Mouse (Mus musculus) lung, postnatal 0 days (tissue): ENCODE data around the gene Ccdc124.

Experiments used
- CTCF ChIP-seq: IDR thresholded peaks from 2 replicates; pipeline ENCODE4 v1.5.1; 2016; ENCODE audit warnings: antibody characterized with exemption, mild to moderate bottlenecking
- EP300 ChIP-seq: IDR thresholded peaks from 2 replicates; pipeline ENCODE4 v1.6.1; 2016; ENCODE audit warnings: antibody characterized with exemption, mild to moderate bottlenecking, control low read depth

DNA sequence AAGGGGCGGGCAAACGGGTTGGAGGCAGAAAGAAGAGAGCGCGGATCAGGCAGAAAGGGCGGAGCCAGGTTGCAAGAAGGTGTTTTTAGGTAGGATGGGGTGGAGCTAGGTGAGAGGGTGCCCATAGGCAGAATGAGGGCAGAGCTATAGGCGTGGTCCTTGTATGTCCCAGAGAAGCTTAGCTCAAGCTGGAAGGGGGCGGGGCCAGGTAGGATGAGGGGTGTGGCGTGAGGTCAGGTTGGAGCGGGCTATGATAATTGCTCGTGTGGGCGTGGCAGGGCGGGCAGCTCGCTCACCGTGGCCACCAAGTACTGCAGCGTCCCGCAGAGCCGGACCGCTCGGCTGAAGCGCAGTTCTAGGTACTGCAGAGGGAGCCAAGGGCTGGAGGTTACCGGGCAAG lies 17.6 kb upstream of the Ccdc124 start:
- TF ChIP-seq CTCF, result no peak
- no peak for TF ChIP-seq EP300
